Mouse (Mus musculus) hindbrain, embryonic 10.5 days (tissue): ENCODE results near the gene Chodl. TPM values are rescaled to one million over a fixed set of nuclear protein-coding genes. Genes with fewer than 3 reads are reported as not detected.
A peak's percentile ranks its signal among the peaks of the same experiment; 100 is the strongest.

ENCODE experiments used
- DNase-seq: peaks from one replicate; pipeline ENCODE4 v3.0.0-alpha.2; 2017; ENCODE audit warnings: low spot score
- H3K27ac ChIP-seq: fragments of 300-500 bp; sonication (generic); 2 replicates; pipeline ENCODE4 v1.5.1; 2016; ENCODE audit warnings: mild to moderate bottlenecking, moderate library complexity
- H3K27me3 ChIP-seq: fragments of 300-500 bp; sonication (generic); 2 replicates; pipeline ENCODE4 v1.6.1; 2016; ENCODE audit warnings: mild to moderate bottlenecking; ENCODE audit not compliant: poor library complexity, insufficient read depth, severe bottlenecking
- H3K36me3 ChIP-seq: fragments of 300-500 bp; sonication (generic); 2 replicates; pipeline ENCODE4 v1.6.1; 2016; ENCODE audit warnings: mild to moderate bottlenecking, moderate library complexity
- H3K4me1 ChIP-seq: fragments of 300-500 bp; sonication (generic); replicated peaks from 2 replicates; pipeline ENCODE4 v1.6.1; 2016; ENCODE audit warnings: mild to moderate bottlenecking
- H3K4me3 ChIP-seq: fragments of 300-500 bp; sonication (generic); 2 replicates; pipeline ENCODE4 v1.5.1; 2016; ENCODE audit warnings: mild to moderate bottlenecking, moderate library complexity
- H3K9me3 ChIP-seq: fragments of 300-500 bp; sonication (generic); 2 replicates; pipeline ENCODE4 v1.6.1; 2016; ENCODE audit warnings: mild to moderate bottlenecking, moderate library complexity
- WGBS: fragments of 180-500 bp; shearing (Covaris S2); methylation state at CpG from one replicate; pipeline ENCODE4 v1.1.7; 2016; 5-methylcytosine and 5-hydroxymethylcytosine counted together
- polyA plus RNA-seq: library from polyadenylated mRNA; unstranded; fragments of >200 nt; fragmentation: Nextera tagmentation; extraction: Ambion mirVana; gene quantifications from 2 replicates; pipeline ENCODE4 v1.2.1, GENCODE M21; 2016

The Chodl gene
- polyA plus RNA-seq: 0.90 and 2.0 TPM in 2 replicates

DNA sequence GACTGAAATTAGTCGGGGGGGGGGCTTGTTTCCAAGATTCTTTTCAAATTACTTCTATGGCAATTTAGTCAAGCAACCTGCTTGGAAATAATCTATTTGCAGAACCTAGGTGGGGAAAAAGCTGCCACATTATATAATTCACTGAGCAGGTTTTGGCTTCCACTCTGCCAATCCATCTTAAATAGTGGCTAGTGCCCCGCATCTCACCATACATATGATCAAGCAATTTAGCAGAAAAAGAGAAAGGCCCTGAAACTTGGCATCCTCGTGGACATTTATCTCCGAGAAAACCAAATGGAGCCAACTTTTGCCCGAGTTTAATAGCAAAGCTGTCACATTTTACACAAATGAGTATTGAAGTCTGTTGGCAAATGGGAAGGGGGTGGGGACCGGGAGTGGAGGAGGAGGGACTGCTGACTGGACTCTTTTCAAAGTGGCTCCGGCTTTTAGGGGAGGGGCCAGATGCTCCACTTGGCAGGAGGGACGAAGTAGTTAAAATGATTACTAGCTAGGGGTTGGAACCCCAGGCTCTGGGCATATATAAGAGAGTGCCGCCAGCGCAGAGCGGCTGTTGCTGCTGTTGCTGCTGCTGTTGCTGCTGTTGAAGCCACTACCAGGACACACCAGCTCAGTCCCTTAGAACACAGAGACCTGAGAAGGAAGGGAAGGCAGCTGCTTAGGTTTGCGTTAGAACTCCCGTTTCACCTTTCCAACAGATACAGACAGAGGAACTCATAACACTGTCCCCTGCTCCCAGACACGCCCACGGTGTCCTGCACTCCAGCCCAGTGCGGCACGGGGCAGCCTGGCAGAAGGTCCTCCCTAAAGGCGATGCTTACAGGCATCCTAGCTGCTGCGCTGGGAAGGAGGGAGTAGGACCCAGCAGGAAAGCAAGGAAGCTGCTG is at the start of gene Chodl:
Gene Chodl (plus strand): TSS at position 567 of the 905 bp plus-strand sequence.
- peaks cover 12% of the 10 kb centered on the region for H3K4me1 ChIP-seq
- H3K27ac ChIP-seq: peak within 1 kb of the TSS; percentile 62; the same call in 1 of the 2 replicates
- H3K27me3 ChIP-seq: peaks cover 12% of the 10 kb centered on the region
- no peaks in the 10 kb centered on the region for H3K9me3 ChIP-seq
- H3K4me3 ChIP-seq: peak within 1 kb of the TSS; percentile 61
- no peaks in the 10 kb centered on the region for H3K36me3 ChIP-seq
- 16% methylated on average over 19 of the region's 19 CpGs for WGBS
- DNase-seq: peak; percentile 55

GRCm38 (mm10) chr16:78922644-78923043 is 8.1 kb upstream of the Chodl start:
- Histone ChIP-seq H3K9me3 (no peaks in the 10 kb centered on the region), H3K4me3 (no peak overlapping the region), H3K36me3 (no peaks in the 10 kb centered on the region), H3K27ac (no peak overlapping the region), H3K4me1 (no peaks in the 10 kb centered on the region), H3K27me3 (no peaks in the 10 kb centered on the region)
- WGBS: 76% methylated on average over 5 of the region's 5 CpGs
- DNase-seq: no peak

DNA sequence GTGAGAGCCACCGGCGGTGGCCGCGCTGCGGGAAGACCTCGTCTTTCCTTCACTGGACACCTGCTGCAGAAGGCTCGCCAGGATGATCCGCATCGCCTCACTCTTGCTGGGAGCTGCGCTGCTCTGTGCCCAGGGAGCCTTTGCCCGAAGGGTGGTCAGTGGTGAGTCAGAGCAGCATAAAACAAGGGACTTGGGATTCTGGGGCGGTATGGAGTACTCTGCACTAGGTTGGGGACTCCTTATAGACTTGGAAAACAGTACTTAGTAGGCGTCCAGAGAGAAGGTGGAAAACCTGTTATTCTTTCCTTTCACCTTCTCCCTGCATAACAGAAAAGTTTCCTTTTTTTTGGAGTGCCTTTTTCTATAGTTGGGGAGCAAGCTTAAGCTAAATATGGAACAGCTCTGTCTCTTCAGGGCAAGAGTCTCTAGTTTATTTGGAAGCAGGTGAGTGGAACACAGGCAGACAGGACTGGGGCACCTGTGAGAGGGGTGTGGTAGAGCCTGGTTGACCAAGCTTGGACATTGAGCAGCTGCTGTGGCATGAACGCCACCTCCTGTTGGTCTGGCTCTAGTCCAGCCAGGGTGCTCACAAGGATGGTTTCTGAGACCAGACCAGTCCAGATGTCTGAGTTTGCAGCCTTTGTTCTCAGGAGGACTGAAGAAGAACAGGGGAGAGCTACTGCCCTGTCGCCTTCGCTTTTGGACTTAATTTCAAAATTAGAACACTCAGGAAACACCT is 708 bp downstream of the Chodl start:
- Histone ChIP-seq H3K27me3 (peaks cover 12% of the 10 kb centered on the region), H3K27ac (peak overlapping the region; percentile 62; the same call in 1 of the 2 replicates), H3K4me1 (peaks cover 12% of the 10 kb centered on the region), H3K9me3 (no peaks in the 10 kb centered on the region), H3K36me3 (no peaks in the 10 kb centered on the region), H3K4me3 (peak overlapping the region; percentile 61)
- WGBS: 12% methylated on average over 16 of the region's 16 CpGs
- peak; percentile 8 for DNase-seq

DNA sequence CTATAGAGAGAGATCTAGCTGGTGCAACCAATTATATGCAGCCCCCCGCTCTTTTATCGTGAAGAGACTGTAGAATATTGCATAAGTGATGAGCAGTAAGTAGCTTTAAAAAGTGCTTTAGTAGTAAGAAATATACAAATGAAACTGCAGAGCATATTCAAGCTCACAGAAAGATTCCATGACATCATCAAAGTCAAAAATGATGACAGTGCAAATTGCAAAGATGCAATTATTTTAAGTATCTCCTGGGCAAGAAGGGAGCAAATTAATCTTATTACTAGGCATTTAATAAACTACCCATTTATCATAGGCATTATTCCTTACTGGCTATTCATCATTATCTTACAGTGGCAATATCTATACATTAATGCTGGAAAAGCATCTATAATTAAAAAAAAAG is 3.5 kb downstream of the Chodl start:
- Histone ChIP-seq H3K27ac (no peak overlapping the region), H3K4me1 (peaks cover 12% of the 10 kb centered on the region), H3K36me3 (no peaks in the 10 kb centered on the region), H3K4me3 (no peak overlapping the region), H3K27me3 (peaks cover 12% of the 10 kb centered on the region), H3K9me3 (no peaks in the 10 kb centered on the region)
- DNase-seq: no peak
- WGBS: 96% methylated on average over 2 of the region's 2 CpGs

DNA sequence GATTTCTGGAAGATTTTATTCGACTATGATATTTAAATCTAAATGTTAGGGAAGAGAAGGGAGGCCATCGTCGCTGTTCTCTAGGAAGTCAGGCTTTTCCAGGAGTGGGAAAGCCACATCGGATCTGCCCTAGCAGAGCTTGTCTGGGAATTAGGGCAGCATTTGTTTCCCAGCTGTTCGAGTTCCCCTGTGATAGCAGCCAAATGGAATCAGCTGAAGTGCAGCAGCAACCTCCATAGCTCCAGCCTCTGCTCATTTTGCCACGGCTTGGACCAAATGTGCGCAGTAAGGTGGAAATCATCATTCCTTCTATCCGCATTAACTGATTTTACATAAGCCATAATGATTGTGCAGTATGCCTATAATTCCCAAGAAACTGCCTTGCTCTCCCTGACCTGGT is 7.0 kb downstream of the Chodl start:
- WGBS: 85% methylated on average over 8 of the region's 8 CpGs
- no peaks in the 10 kb centered on the region for H3K4me1 ChIP-seq
- DNase-seq: no peak

DNA sequence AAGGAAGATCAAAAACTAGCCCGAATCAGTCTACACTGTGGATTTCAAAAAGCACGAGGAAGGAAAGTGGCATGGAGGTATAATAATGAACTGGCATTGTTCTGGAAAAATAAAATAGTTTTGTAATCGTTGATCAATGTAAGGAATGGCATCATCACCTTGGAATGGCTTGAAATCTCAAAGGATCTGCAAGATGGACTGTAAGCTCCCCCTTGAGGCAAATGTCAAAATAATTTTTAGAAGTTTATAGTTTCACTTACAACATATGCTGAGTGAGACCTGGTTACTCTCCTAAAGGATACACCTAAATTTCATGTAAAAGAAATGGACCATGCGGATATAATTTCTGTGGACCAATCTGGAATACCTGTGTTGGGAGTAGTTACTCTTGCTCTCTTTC is 19.6 kb downstream of the Chodl start:
- H3K9me3 ChIP-seq: no peaks in the 10 kb centered on the region
- H3K4me3 ChIP-seq: no peak overlapping the region
- WGBS: 85% methylated on average over 4 of the region's 4 CpGs
- no peaks in the 10 kb centered on the region for H3K36me3 ChIP-seq
- no peak for DNase-seq
- H3K4me1 ChIP-seq: no peaks in the 10 kb centered on the region
- no peak overlapping the region for H3K27ac ChIP-seq
- H3K27me3 ChIP-seq: no peaks in the 10 kb centered on the region

More for the DNA sequence above, 7.0 kb downstream of the Chodl start:
- no peaks in the 10 kb centered on the region for H3K36me3 ChIP-seq
- H3K27me3 ChIP-seq: no peaks in the 10 kb centered on the region
- H3K4me3 ChIP-seq: no peak overlapping the region
- no peak overlapping the region for H3K27ac ChIP-seq
- no peaks in the 10 kb centered on the region for H3K9me3 ChIP-seq

GRCm38 (mm10) chr16:78957434-78957833 is 26.7 kb downstream of the Chodl start:
- no peak overlapping the region for H3K4me3 ChIP-seq
- H3K4me1 ChIP-seq: no peaks in the 10 kb centered on the region
- H3K27ac ChIP-seq: no peak overlapping the region
- no peaks in the 10 kb centered on the region for H3K36me3 ChIP-seq
- no peaks in the 10 kb centered on the region for H3K27me3 ChIP-seq
- no peaks in the 10 kb centered on the region for H3K9me3 ChIP-seq
- WGBS: 81% methylated on average over 2 of the region's 2 CpGs
- no peak for DNase-seq

- no peaks in the 10 kb centered on the region for H3K9me3 ChIP-seq
- no peak overlapping the region for H3K27ac ChIP-seq
- no peak overlapping the region for H3K4me3 ChIP-seq
- no peaks in the 10 kb centered on the region for H3K36me3 ChIP-seq
- 41% methylated on average over 13 of the region's 13 CpGs for WGBS
- no peak for DNase-seq
- H3K4me1 ChIP-seq: no peaks in the 10 kb centered on the region
- no peaks in the 10 kb centered on the region for H3K27me3 ChIP-seq
These were observed 38.5 kb downstream of the Chodl start for GRCm38 (mm10) chr16:78969091-78969731.

DNA sequence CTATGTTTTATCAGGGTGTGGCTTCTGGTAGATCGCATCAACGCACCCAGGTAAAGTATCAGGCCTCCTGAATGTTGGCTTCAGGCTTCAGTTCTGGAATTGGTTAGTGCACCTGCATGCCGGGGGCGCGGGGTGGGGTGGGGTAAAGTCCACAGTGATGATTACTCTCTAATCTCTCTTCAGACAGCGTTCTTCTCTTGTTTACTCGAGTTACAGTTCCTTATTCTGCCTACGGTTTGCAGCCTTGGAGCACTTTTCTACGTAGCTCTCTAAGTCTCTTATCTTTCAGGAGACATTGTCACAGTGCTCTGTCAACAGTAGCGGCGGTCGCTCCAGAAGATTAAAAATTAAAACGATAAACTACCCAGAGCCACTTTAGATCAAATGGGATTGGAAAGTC is 43.4 kb downstream of the Chodl start:
- Histone ChIP-seq H3K4me3 (no peak overlapping the region), H3K36me3 (no peaks in the 10 kb centered on the region), H3K27me3 (no peaks in the 10 kb centered on the region), H3K9me3 (no peaks in the 10 kb centered on the region), H3K4me1 (no peaks in the 10 kb centered on the region), H3K27ac (no peak overlapping the region)
- 91% methylated on average over 13 of the region's 13 CpGs for WGBS
- DNase-seq: no peak

DNA sequence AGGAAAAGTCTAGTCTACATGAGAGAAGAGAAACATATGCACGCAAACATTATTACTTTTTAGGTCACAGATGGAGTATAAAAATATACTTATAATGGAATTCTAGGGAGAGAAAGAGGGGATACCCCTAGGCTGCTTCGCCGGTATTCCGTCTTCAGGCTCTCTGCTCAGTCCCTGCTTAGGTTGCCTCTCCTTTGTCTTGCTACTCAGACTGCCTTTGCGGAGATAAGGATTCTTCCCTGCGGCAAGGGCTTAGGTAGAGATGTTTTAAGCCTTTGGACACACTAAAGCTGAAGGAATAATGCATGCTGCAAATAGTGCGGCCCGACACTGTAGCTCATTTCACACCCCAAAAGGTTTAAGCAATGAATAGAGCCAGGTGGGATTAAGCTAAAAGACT is 45.6 kb downstream of the Chodl start:
- Histone ChIP-seq H3K36me3 (no peaks in the 10 kb centered on the region), H3K4me1 (no peaks in the 10 kb centered on the region), H3K9me3 (no peaks in the 10 kb centered on the region), H3K4me3 (no peak overlapping the region), H3K27ac (no peak overlapping the region), H3K27me3 (no peaks in the 10 kb centered on the region)
- no peak for DNase-seq
- WGBS: 75% methylated on average over 8 of the region's 8 CpGs
